Mouse (Mus musculus) T-cell, adult 2 months (primary cell): ENCODE results near the gene Cda.
A peak's percentile ranks its signal among the peaks of the same experiment; 100 is the strongest.

Experiments used
- DNase-seq: peaks from one replicate; pipeline ENCODE4 v3.0.0; 2022; ENCODE audit warnings: low spot score

The Cda gene

GRCm38 (mm10) chr4:138307739-138308138, 60.1 kb downstream of the Cda start:
- DNase-seq: no peak

DNA sequence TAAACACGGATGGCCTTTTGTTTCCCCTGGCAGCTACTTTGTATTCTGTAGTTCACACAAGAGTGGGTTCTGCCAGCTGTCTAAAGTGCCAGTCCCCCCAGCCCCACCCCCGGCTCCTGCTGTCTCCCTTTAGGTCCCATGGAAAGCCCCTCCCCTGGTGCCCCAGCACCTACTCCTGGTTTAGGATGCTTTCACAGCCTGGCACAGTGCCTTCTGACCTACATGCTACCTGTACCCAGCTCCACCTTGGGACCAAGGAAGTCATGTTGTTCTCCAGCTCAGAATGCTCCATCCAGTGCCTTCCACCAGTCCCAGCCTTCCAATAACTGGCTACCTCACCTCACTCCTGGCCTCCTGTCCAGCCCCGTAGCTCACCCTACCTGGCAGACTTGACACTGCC, 60.8 kb downstream of the Cda start:
- DNase-seq: no peak

GRCm38 (mm10) chr4:138304340-138305104, 63.3 kb downstream of the Cda start, which contains the start of gene Ddost:
Gene Ddost, plus strand, starts transcription at chr4:138304730.
- peak; percentile 98 for DNase-seq

GRCm38 (mm10) chr4:138303742-138304141, 64.0 kb downstream of the Cda start:
- no peak for DNase-seq

DNA sequence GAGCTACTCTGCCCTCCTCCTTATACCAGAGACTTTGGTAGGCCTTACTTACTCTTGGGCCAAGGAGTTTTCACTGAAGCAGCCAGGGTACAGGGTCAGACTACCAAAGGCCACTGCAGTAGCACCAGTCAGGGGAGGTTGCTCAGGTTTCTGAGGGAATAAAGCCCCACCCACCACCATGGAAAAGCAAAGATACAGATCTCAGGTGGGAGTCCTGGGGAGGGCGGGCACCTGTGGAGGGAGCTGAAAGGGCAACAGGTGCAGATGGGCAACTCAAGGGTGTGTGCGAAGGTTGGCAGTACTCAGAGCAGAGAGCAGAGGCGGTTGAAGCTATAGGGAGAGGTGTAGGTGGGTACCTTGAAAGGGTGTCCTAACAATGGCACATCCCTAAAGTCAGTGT, 64.8 kb downstream of the Cda start:
- no peak for DNase-seq

DNA sequence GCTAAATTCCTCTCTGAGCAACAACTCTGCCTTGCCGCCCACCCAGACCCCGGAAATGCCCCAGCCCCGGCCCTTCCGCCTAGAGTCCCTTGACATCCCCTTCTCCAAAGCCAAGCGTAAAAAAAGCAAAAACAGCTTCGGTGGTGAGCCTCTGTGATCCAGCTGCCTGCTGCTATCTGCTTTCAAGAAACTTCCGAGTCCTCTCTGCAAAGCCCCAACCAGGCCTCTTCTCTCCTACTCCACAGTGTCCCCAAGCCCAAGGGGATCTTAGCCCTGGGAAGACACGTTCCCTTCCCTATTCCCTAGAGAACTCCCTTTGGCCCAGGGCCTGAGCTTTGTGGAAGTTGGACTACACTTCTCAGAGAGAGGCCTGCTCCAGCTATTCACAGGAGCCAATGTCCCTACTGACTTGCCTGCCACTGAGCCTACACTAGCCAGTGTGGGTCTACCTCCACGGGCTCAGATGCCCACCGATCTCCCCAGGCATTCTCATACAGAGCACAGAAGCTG, 66.5 kb downstream of the Cda start:
- DNase-seq: no peak

DNA sequence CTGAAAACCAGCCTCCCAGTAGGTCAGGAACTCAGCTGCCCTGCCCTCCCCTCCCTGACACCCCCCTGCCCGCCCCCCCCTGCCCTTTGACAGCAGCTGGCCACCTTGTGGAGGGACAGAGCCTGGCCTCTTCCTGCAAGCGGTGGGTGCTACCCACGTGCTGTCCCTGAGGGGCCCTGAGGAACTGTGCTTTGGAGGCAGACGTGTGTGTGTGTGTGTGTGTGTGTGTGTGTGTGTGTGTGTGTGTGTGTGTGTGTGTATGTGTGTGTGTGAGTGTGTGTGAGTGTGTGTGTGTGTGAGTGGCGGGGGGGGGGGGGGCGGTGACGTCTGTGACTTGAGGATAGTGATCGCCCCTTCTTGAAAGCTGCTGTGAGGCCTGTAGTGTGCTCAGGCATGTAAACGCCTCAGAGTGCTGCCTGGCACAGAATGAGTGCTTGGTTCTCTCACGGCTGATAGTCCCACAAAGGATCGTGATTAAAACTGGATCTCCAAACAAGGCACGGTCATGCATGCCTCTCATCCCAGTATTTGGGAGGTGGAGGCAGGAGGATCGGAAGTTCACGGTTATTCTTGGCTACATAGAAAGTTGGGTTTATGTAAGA, 73.7 kb downstream of the Cda start:
- no peak for DNase-seq

DNA sequence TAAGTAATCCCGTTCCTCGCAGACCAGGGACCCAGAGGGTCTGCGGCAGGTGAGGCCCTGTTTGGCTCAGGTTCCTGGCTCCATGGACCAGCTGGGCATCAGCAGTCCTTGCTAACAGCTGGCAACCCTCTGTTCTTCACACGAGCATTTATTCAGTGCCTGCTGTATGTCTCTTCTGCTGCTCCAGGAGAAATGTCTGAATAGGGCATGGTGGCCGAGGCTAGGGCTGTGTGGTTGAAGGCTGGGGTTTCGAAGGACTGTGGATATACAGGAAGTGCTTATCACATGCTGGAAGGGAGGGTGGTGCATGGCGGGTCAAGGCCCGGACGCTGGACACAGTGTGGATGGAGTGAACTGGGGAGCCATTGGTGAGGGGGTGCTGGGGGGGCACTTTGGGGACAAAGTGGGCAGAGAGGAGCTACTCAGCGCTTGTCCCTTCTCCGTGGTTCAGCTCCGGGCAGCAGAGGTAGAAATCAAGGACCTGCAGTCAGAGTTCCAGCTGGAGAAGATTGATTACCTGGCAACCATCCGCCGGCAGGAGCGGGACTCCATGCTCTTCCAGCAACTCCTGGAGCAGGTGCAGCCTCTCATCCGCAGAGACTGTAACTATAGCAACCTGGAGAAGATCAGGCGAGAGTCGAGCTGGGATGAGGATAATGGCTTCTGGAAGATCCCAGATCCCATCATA, 74.4 kb downstream of the Cda start:
- DNase-seq: no peak

- no peak for DNase-seq
Measured at GRCm38 (mm10) chr4:138292028-138292427, 75.8 kb downstream of the Cda start.

GRCm38 (mm10) chr4:138288691-138289090, 79.1 kb downstream of the Cda start:
- DNase-seq: no peak
